Mouse (Mus musculus) CH12.LX (cell line): ENCODE results near the gene Cop1. TPM values are rescaled to one million over a fixed set of nuclear protein-coding genes. Genes with fewer than 3 reads are reported as not detected.

ENCODE experiments used
- DNase-seq: peaks from one replicate; pipeline ENCODE4 v3.0.0-alpha.2; 2013; ENCODE audit errors: extremely low read depth
- H3K27ac ChIP-seq: 2 replicates; pipeline ENCODE4 v1.5.1; 2012; ENCODE audit warnings: low read depth, mild to moderate bottlenecking, control low read depth, moderate library complexity; ENCODE audit not compliant: insufficient read depth
- H3K27me3 ChIP-seq: replicated peaks from 2 replicates; pipeline ENCODE3; 2012; ENCODE audit warnings: inconsistent platforms
- H3K36me3 ChIP-seq, 2 experiments: replicated peaks in 1 of 2; 2 replicates each; pipeline versions ENCODE3 to v1.6.1; 2012; ENCODE audit warnings: inconsistent platforms in 1 of 2, low read length in 1 of 2, mild to moderate bottlenecking in 1 of 2, mixed read lengths in 1 of 2, moderate library complexity in 1 of 2; ENCODE audit not compliant: control insufficient read depth in 1 of 2, insufficient read depth in 1 of 2
- H3K4me1 ChIP-seq, 2 experiments: 2 replicates each; pipeline ENCODE4 v1.6.1; 2012; ENCODE audit warnings: inconsistent platforms in 1 of 2, moderate library complexity in 1 of 2; ENCODE audit not compliant: insufficient read depth in 2 of 2, control insufficient read depth in 1 of 2
- H3K4me2 ChIP-seq: 2 replicates; pipeline ENCODE4 v1.6.1; 2012; ENCODE audit warnings: low read depth, mild to moderate bottlenecking, control low read depth; ENCODE audit not compliant: poor library complexity, insufficient read depth, severe bottlenecking
- H3K4me3 ChIP-seq, 3 experiments: fragments of 150-350 bp in 1 of 3; sonication (generic) in 1 of 3; replicated peaks in 1 of 3; 2 replicates each; pipeline versions ENCODE3 to v1.5.1; 2011 to 2012; ENCODE audit warnings: low read depth in 2 of 3, low read length in 2 of 3, mild to moderate bottlenecking in 2 of 3, moderate library complexity in 2 of 3, control low read depth in 1 of 3, improper control_type of control experiment in 1 of 3, inconsistent platforms in 1 of 3, mixed read lengths in 1 of 3; ENCODE audit not compliant: poor library complexity in 1 of 3
- H3K79me2 ChIP-seq: replicated peaks from 2 replicates; pipeline ENCODE4 v1.6.1; 2012; ENCODE audit warnings: mild to moderate bottlenecking, moderate library complexity; ENCODE audit not compliant: control insufficient read depth, poor library complexity, insufficient read depth, severe bottlenecking; ENCODE audit errors: extremely low read depth
- H3K9ac ChIP-seq: 2 replicates; pipeline ENCODE4 v1.6.1; 2012; ENCODE audit warnings: low read depth, mild to moderate bottlenecking, control low read depth, moderate library complexity; ENCODE audit not compliant: insufficient read depth
- H3K9me3 ChIP-seq: replicated peaks from 2 replicates; pipeline ENCODE3; 2012; ENCODE audit warnings: low read length, inconsistent platforms, mixed read lengths
- CHD1 ChIP-seq: IDR thresholded peaks from 2 replicates; pipeline ENCODE4 v1.6.1; 2012; ENCODE audit warnings: low read depth, low read length, improper control_type of control experiment, inconsistent platforms
- CHD2 ChIP-seq: IDR thresholded peaks from 2 replicates; pipeline ENCODE4 v1.6.1; 2011; ENCODE audit warnings: low read length, improper control_type of control experiment
- CTCF ChIP-seq, 2 experiments: IDR thresholded peaks in 1 of 2; conservative IDR thresholded peaks in 1 of 2; 2 replicates each; pipeline ENCODE4 v1.5.1; 2011 to 2012; ENCODE audit warnings: low read depth in 2 of 2, low read length in 2 of 2, improper control_type of control experiment in 1 of 2, inconsistent platforms in 1 of 2, mild to moderate bottlenecking in 1 of 2, moderate library complexity in 1 of 2
- E2F4 ChIP-seq: IDR thresholded peaks from 2 replicates; pipeline ENCODE4 v1.6.1; 2011; ENCODE audit warnings: low read depth, low read length, improper control_type of control experiment; ENCODE audit not compliant: insufficient replicate concordance
- ELF1 ChIP-seq: IDR thresholded peaks from 2 replicates; pipeline ENCODE4 v1.6.1; 2014; ENCODE audit warnings: low read depth, mild to moderate bottlenecking, inconsistent platforms, low read length, improper control_type of control experiment
- EP300 ChIP-seq: IDR thresholded peaks from 2 replicates; pipeline ENCODE4 v1.6.1; 2011; ENCODE audit warnings: low read length, improper control_type of control experiment
- ETS1 ChIP-seq: conservative IDR thresholded peaks from 2 replicates; pipeline ENCODE4 v1.6.1; 2012; ENCODE audit warnings: low read depth, mild to moderate bottlenecking, inconsistent platforms, low read length, improper control_type of control experiment, moderate library complexity
- GABPA ChIP-seq: IDR thresholded peaks from 2 replicates; pipeline ENCODE4 v1.6.1; 2012; ENCODE audit warnings: low read depth, low read length, improper control_type of control experiment, inconsistent platforms; ENCODE audit not compliant: insufficient replicate concordance
- HCFC1 ChIP-seq: IDR thresholded peaks from 2 replicates; pipeline ENCODE4 v1.6.1; 2012; ENCODE audit warnings: low read depth, mild to moderate bottlenecking, inconsistent platforms, low read length, improper control_type of control experiment
- JUN ChIP-seq: IDR thresholded peaks from 2 replicates; pipeline ENCODE4 v1.6.1; 2011; ENCODE audit warnings: low read depth, mild to moderate bottlenecking, low read length, improper control_type of control experiment, moderate library complexity; ENCODE audit not compliant: insufficient read depth
- KAT2A ChIP-seq: IDR thresholded peaks from 2 replicates; pipeline ENCODE4 v1.6.1; 2012; ENCODE audit warnings: low read length, improper control_type of control experiment, inconsistent platforms; ENCODE audit not compliant: insufficient replicate concordance
- MAFK ChIP-seq: IDR thresholded peaks from 2 replicates; pipeline ENCODE4 v1.6.1; 2011; ENCODE audit warnings: low read length, improper control_type of control experiment; ENCODE audit not compliant: insufficient replicate concordance
- MEF2A ChIP-seq: IDR thresholded peaks from 2 replicates; pipeline ENCODE4 v1.6.1; 2014; ENCODE audit warnings: low read depth, mild to moderate bottlenecking, inconsistent platforms, low read length, improper control_type of control experiment, borderline replicate concordance
- MXI1 ChIP-seq: IDR thresholded peaks from 2 replicates; pipeline ENCODE4 v1.6.1; 2011; ENCODE audit warnings: mild to moderate bottlenecking, low read depth, low read length, improper control_type of control experiment
- MYC ChIP-seq: IDR thresholded peaks from 2 replicates; pipeline ENCODE4 v1.6.1; 2011; ENCODE audit warnings: low read depth, mild to moderate bottlenecking, improper control_type of control experiment, low read length
- PAX5 ChIP-seq: IDR thresholded peaks from 2 replicates; pipeline ENCODE4 v1.6.1; 2012; ENCODE audit warnings: low read length, inconsistent platforms, mixed read lengths
- POLR2A ChIP-seq: IDR thresholded peaks from 2 replicates; pipeline ENCODE4 v1.6.1; 2011; ENCODE audit warnings: low read depth, mild to moderate bottlenecking, improper control_type of control experiment, low read length
- POLR2AphosphoS2 ChIP-seq: IDR thresholded peaks from 2 replicates; pipeline ENCODE4 v1.6.1; 2011; ENCODE audit warnings: low read depth, low read length, improper control_type of control experiment
- RAD21 ChIP-seq: IDR thresholded peaks from 2 replicates; pipeline ENCODE4 v1.6.1; 2011; ENCODE audit warnings: low read depth, mild to moderate bottlenecking, low read length, improper control_type of control experiment, moderate library complexity
- RCOR1 ChIP-seq: conservative IDR thresholded peaks from 2 replicates; pipeline ENCODE4 v1.6.1; 2012; ENCODE audit warnings: low read depth, mild to moderate bottlenecking, inconsistent platforms, low read length, improper control_type of control experiment
- SIN3A ChIP-seq: IDR thresholded peaks from 2 replicates; pipeline ENCODE4 v1.6.1; 2012; ENCODE audit warnings: low read length, improper control_type of control experiment, inconsistent platforms
- SMC3 ChIP-seq: IDR thresholded peaks from 2 replicates; pipeline ENCODE4 v1.6.1; 2011; ENCODE audit warnings: low read depth, low read length, improper control_type of control experiment
- TBP ChIP-seq: conservative IDR thresholded peaks from 2 replicates; pipeline ENCODE4 v1.6.1; 2011; ENCODE audit warnings: low read depth, low read length, improper control_type of control experiment
- USF1 ChIP-seq: IDR thresholded peaks from 2 replicates; pipeline ENCODE4 v1.6.1; 2014; ENCODE audit warnings: low read depth, mild to moderate bottlenecking, inconsistent platforms, low read length, improper control_type of control experiment
- USF2 ChIP-seq: conservative IDR thresholded peaks from 2 replicates; pipeline ENCODE4 v1.6.1; 2011; ENCODE audit warnings: low read depth, low read length, improper control_type of control experiment
- ZC3H11A ChIP-seq: IDR thresholded peaks from 2 replicates; pipeline ENCODE4 v1.6.1; 2012; ENCODE audit warnings: low read depth, mild to moderate bottlenecking, inconsistent platforms, low read length, improper control_type of control experiment
- ZKSCAN1 ChIP-seq: IDR thresholded peaks from 2 replicates; pipeline ENCODE4 v1.6.1; 2012; ENCODE audit warnings: low read depth, inconsistent platforms, low read length, improper control_type of control experiment, borderline replicate concordance
- ZMIZ1 ChIP-seq: IDR thresholded peaks from 2 replicates; pipeline ENCODE4 v1.6.1; 2012; ENCODE audit warnings: low read depth, mild to moderate bottlenecking, inconsistent platforms, low read length, improper control_type of control experiment
- dilution Hi-C: fragments of 300-500 bp; cut with MboI; formaldehyde crosslinking; loops from 2 replicates; pipeline ENCODE4 v1.14.3; 2020; ENCODE audit warnings: low sequenced_read_pairs; ENCODE audit not compliant: extremely low pct_unique_long_range_greater_than_20kb, extremely low pct_ligation_motif_present
- in situ Hi-C: fragments of 300-500 bp; cut with MboI; formaldehyde crosslinking; loops from 3 replicates; pipeline ENCODE4 v1.14.3; 2019; ENCODE audit warnings: low sequenced_read_pairs, low pct_ligation_motif_present, low pct_unique_long_range_greater_than_20kb, mixed read lengths
- polyA plus RNA-seq: library from polyadenylated mRNA; unstranded; fragments of >175 nt; gene quantifications from 2 replicates; pipeline ENCODE4 v1.2.1, GENCODE M21; 2012; ENCODE audit warnings: low read depth; ENCODE audit not compliant: insufficient read length
- total RNA-seq, 2 experiments: library from RNA; depleted of rRNA; stranded (reverse); fragments of 300-350 nt in 1 of 2; fragments of >200 nt in 1 of 2; gene quantifications; 2 replicates each; pipeline ENCODE4 v1.2.3; 2012 to 2014

The Cop1 gene
- total and polyA plus RNA-seq, 3 experiments = 54.6 to 93.2 (median 79.0) TPM

- Histone ChIP-seq H3K9ac (no peak overlapping the region), H3K4me2 (no peak overlapping the region), H3K27ac (no peak overlapping the region), H3K79me2 (no peaks in the 10 kb centered on the region), H3K36me3 (no peaks in the 10 kb centered on the region), H3K4me1 (no peaks in the 10 kb centered on the region), H3K9me3 (no peaks in the 10 kb centered on the region), H3K4me3 (no peak overlapping the region), H3K27me3 (no peaks in the 10 kb centered on the region)
- dilution Hi-C loops (no loop called here), in situ Hi-C loops (no loop called here)
- TF ChIP-seq GABPA (no peak), PAX5 (no peak), EP300 (no peak), MEF2A (no peak), HCFC1 (no peak), ZMIZ1 (no peak), MYC (no peak), MXI1 (no peak), POLR2AphosphoS2 (no peak), TBP (no peak), ETS1 (no peak), CTCF (conservative IDR thresholded peaks at IDR 0.05 in 1 of 2, IDR thresholded peaks at IDR 0.05 in 1 of 2; ENCODE audit: low read depth in 2 of 2, low read length in 2 of 2) (no peak), ZKSCAN1 (no peak), E2F4 (no peak), MAFK (no peak), KAT2A (no peak), RAD21 (no peak), ELF1 (no peak), RCOR1 (no peak)
- DNase-seq = no peak
These were observed 14.7 kb upstream of the Cop1 start for GRCm38 (mm10) chr1:159217437-159217836.

- H3K79me2 ChIP-seq = no peaks in the 10 kb centered on the region
- no peak overlapping the region for H3K4me2 ChIP-seq
- no peaks in the 10 kb centered on the region for H3K27me3 ChIP-seq
- no peak overlapping the region for H3K27ac ChIP-seq
- in situ Hi-C loops (no loop called here), dilution Hi-C loops (no loop called here)
- no peak for DNase-seq
- TF ChIP-seq CHD1 = no peak
- no peak for TF ChIP-seq SMC3
- no peak for TF ChIP-seq CHD2
- no peak for TF ChIP-seq E2F4
- no peak for TF ChIP-seq JUN
- TF ChIP-seq ELF1 = no peak
- TF ChIP-seq PAX5 = no peak
- TF ChIP-seq SIN3A = no peak
- TF ChIP-seq TBP = no peak
- no peak for TF ChIP-seq USF1
- no peak for TF ChIP-seq POLR2AphosphoS2
- no peak for TF ChIP-seq MYC
- no peak for TF ChIP-seq ETS1
- no peak for TF ChIP-seq USF2
- TF ChIP-seq MEF2A = no peak
- TF ChIP-seq POLR2A = no peak
- TF ChIP-seq HCFC1 = no peak
- TF ChIP-seq ZC3H11A = no peak
- TF ChIP-seq ZKSCAN1 = no peak
- no peak overlapping the region for H3K4me3 ChIP-seq
- H3K36me3 ChIP-seq = no peaks in the 10 kb centered on the region
- no peak overlapping the region for H3K9ac ChIP-seq
- peaks cover 2 to 11% of the 10 kb centered on the region in 2 experiments; a peak in 2 of 4 replicates for H3K4me1 ChIP-seq
- no peaks in the 10 kb centered on the region for H3K9me3 ChIP-seq
These were observed 10.1 kb upstream of the Cop1 start for GRCm38 (mm10) chr1:159222046-159222445.
